Mouse (Mus musculus): ENCODE measurements at regions not wholly inside any gene's neighbourhood (a gene's known extent, or its start where the extent isn't known, plus 50 kb on each side); places are given as distances from the start of the nearest gene placed in this dataset.

DNA sequence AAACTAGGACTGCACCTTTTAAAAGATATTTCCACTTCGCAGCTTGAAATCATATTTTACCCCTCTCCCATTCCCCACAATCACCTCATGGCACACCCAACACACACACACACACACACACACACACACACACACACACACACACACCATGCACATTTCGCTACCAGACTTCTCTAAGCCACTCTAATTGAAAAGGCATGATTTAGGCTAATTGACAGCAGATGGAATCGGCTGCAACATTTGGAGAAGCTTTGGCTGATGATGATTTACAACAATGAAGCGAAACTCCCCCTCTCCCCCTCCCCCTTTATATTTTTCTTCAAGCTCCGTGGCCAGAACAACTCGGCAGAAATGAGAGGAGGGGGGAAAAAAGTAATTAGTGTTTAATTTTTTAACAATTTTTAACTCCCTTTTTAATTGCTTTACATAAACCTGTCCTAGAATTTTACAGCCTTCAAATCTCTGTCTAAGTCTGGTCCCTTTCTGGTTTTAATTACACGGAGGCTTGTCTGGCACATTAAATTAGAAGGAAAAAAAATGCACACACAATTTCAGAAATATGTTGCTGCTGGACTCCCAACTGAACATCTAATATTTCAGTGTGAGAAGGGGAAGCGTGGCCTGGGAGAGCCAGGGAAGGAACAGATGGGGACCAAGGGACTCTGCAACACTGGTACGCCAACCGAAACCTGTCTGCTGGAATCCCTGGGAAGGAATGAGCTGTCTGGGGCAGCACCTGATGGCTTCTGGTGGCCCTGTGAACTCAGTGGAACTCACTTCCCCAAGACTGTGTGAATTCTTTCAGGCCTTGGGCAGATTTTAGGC is 232.4 kb downstream of the Sox9 start:
- no peak for ATAC-seq (ENCODE audit: low FRiP score, low read depth)
- Histone ChIP-seq H3K36me3 (no peaks in the 10 kb centered on the region), H3K27ac (replicated peaks) (no peak overlapping the region), H3K4me2 (replicated peaks) (no peak overlapping the region), H3K4me1 (peaks cover 47% of the 10 kb centered on the region), H3K9me3 (no peaks in the 10 kb centered on the region), H3K9ac (replicated peaks) (no peak overlapping the region), H3K27me3 (peaks cover 11% of the 10 kb centered on the region; the same call in 1 of the 2 replicates), H3K4me3 (no peak overlapping the region)
- WGBS: 55% methylated on average over 10 of the region's 10 CpGs

- Histone ChIP-seq H3K4me2 (replicated peaks) (no peak overlapping the region), H3K4me1 (peaks cover 47% of the 10 kb centered on the region), H3K36me3 (no peaks in the 10 kb centered on the region), H3K27me3 (peaks cover 11% of the 10 kb centered on the region; the same call in 1 of the 2 replicates), H3K27ac (replicated peaks) (peak overlapping the region; percentile 64; the same call in 1 of the 2 replicates), H3K9ac (replicated peaks) (no peak overlapping the region), H3K4me3 (no peak overlapping the region), H3K9me3 (no peaks in the 10 kb centered on the region)
- ATAC-seq (ENCODE audit: low FRiP score, low read depth): 0 out of 2 replicates have a peak, but pooled peaks have one; percentile 3
- 52% methylated on average over 12 of the region's 13 CpGs for WGBS
Observed at GRCm38 (mm10) chr11:113015686-113016304, 233.8 kb downstream of the Sox9 start.

- WGBS: 17% methylated on average over 7 of the region's 7 CpGs
- Histone ChIP-seq H3K4me3 (no peak overlapping the region), H3K27ac (replicated peaks) (peak overlapping the region; percentile 64), H3K27me3 (peaks cover 11% of the 10 kb centered on the region; the same call in 1 of the 2 replicates), H3K9ac (replicated peaks) (no peak overlapping the region), H3K4me2 (replicated peaks) (0 out of 2 replicates have a peak overlapping the region, but pooled peaks have one; percentile 11), H3K36me3 (no peaks in the 10 kb centered on the region), H3K9me3 (no peaks in the 10 kb centered on the region), H3K4me1 (peaks cover 50% of the 10 kb centered on the region)
- ATAC-seq (ENCODE audit: low FRiP score, low read depth): peak; percentile 83
Observed at GRCm38 (mm10) chr11:113016801-113017715, 235.0 kb downstream of the Sox9 start.

DNA sequence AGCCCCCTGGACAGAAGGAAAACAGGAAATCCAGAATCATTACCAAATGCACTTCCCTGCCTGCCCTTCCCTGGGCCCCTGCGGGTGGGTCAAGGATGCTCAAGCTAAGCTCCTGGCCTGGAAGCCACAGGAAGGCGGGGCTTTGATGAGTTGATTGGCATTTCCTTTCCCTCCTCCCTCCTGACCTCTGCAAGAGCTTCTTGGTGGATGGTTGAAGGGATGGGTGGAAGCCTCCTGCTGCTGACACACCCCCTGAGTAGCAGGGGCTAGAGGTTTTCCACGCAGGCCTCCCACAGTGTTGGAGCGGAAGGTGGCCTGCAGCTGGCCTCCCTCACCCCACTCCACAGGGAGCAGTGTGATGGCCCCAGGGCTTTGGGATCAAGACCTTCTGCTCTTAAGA is 239.5 kb downstream of the Sox9 start:
- Histone ChIP-seq H3K27ac (replicated peaks) (no peak overlapping the region), H3K4me2 (replicated peaks) (no peak overlapping the region), H3K4me3 (no peak overlapping the region), H3K4me1 (peaks cover 23% of the 10 kb centered on the region), H3K9me3 (no peaks in the 10 kb centered on the region), H3K36me3 (no peaks in the 10 kb centered on the region), H3K27me3 (no peaks in the 10 kb centered on the region; the same call in 1 of the 2 replicates), H3K9ac (replicated peaks) (no peak overlapping the region)
- WGBS: 53% methylated on average over 4 of the region's 4 CpGs
- no peak for ATAC-seq (ENCODE audit: low FRiP score, low read depth)

- Histone ChIP-seq H3K36me3 (no peaks in the 10 kb centered on the region), H3K4me1 (peaks cover 9% of the 10 kb centered on the region), H3K27ac (replicated peaks) (no peak overlapping the region), H3K27me3 (no peaks in the 10 kb centered on the region; the same call in 1 of the 2 replicates), H3K4me3 (no peak overlapping the region), H3K9ac (replicated peaks) (no peak overlapping the region), H3K4me2 (replicated peaks) (no peak overlapping the region), H3K9me3 (no peaks in the 10 kb centered on the region)
- 68% methylated on average over 6 of the region's 6 CpGs for WGBS
- no peak for ATAC-seq (ENCODE audit: low FRiP score, low read depth)
Observed at GRCm38 (mm10) chr11:113026994-113027393, 245.0 kb downstream of the Sox9 start.

- Histone ChIP-seq H3K4me1 (peaks cover 9% of the 10 kb centered on the region), H3K9ac (replicated peaks) (no peak overlapping the region), H3K4me3 (no peak overlapping the region), H3K4me2 (replicated peaks) (no peak overlapping the region), H3K27ac (replicated peaks) (no peak overlapping the region), H3K36me3 (no peaks in the 10 kb centered on the region), H3K9me3 (no peaks in the 10 kb centered on the region), H3K27me3 (no peaks in the 10 kb centered on the region; the same call in 1 of the 2 replicates)
- no peak for ATAC-seq (ENCODE audit: low FRiP score, low read depth)
- 93% methylated on average over 8 of the region's 8 CpGs for WGBS
Observed at GRCm38 (mm10) chr11:113028235-113028919, 246.4 kb downstream of the Sox9 start.

DNA sequence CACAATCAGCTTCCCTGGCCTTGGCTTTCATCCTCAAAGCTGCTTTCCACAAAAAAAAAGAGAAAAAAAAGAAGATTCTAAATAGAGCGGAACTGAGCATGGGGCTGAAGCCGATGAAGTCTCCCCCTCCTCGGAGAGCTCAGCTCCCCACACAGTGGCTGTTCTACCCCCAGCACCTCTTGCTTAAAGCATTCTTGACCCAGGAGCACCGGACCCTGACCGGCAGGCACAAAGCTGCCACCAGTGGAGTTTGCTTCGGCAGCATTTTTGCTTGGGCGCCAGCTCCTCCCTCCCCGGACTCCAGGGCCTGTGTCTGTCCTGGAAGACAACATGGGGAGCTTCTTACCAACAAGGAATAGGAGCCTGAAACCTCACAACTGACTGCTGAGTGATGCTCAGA is 249.4 kb downstream of the Sox9 start:
- no peak for ATAC-seq (ENCODE audit: low FRiP score, low read depth)
- no peak overlapping the region for H3K4me3 ChIP-seq
- no peaks in the 10 kb centered on the region for H3K36me3 ChIP-seq
- H3K4me1 ChIP-seq: peaks cover 9% of the 10 kb centered on the region
- no peak overlapping the region for H3K4me2 ChIP-seq (replicated peaks)
- no peak overlapping the region for H3K9ac ChIP-seq (replicated peaks)
- peaks cover 4% of the 10 kb centered on the region; the same call in 1 of the 2 replicates for H3K27me3 ChIP-seq
- WGBS: 45% methylated on average over 8 of the region's 8 CpGs
- no peak overlapping the region for H3K27ac ChIP-seq (replicated peaks)
- no peaks in the 10 kb centered on the region for H3K9me3 ChIP-seq

GRCm38 (mm10) chr11:113032487-113033228 is 250.6 kb downstream of the Sox9 start:
- H3K9ac ChIP-seq (replicated peaks): no peak overlapping the region
- 81% methylated on average over 8 of the region's 8 CpGs for WGBS
- H3K27ac ChIP-seq (replicated peaks): no peak overlapping the region
- no peaks in the 10 kb centered on the region for H3K9me3 ChIP-seq
- no peak overlapping the region for H3K4me3 ChIP-seq
- no peaks in the 10 kb centered on the region for H3K36me3 ChIP-seq
- peaks cover 9% of the 10 kb centered on the region for H3K4me1 ChIP-seq
- no peak for ATAC-seq (ENCODE audit: low FRiP score, low read depth)
- H3K4me2 ChIP-seq (replicated peaks): no peak overlapping the region
- peaks cover 4% of the 10 kb centered on the region; the same call in 1 of the 2 replicates for H3K27me3 ChIP-seq

- Histone ChIP-seq H3K4me2 (replicated peaks) (no peak overlapping the region), H3K27me3 (peaks cover 4% of the 10 kb centered on the region; the same call in 1 of the 2 replicates), H3K9ac (replicated peaks) (no peak overlapping the region), H3K9me3 (no peaks in the 10 kb centered on the region), H3K36me3 (no peaks in the 10 kb centered on the region), H3K27ac (replicated peaks) (no peak overlapping the region), H3K4me1 (peaks cover 6% of the 10 kb centered on the region; the same call in 1 of the 2 replicates), H3K4me3 (no peak overlapping the region)
- no peak for ATAC-seq (ENCODE audit: low FRiP score, low read depth)
- 95% methylated on average over 13 of the region's 13 CpGs for WGBS
Observed at GRCm38 (mm10) chr11:113034911-113035310, 252.9 kb downstream of the Sox9 start.

- Histone ChIP-seq H3K27ac (replicated peaks) (no peak overlapping the region), H3K27me3 (peaks cover 4% of the 10 kb centered on the region; the same call in 1 of the 2 replicates), H3K9ac (replicated peaks) (no peak overlapping the region), H3K36me3 (no peaks in the 10 kb centered on the region), H3K4me1 (no peaks in the 10 kb centered on the region), H3K4me2 (replicated peaks) (no peak overlapping the region), H3K9me3 (no peaks in the 10 kb centered on the region), H3K4me3 (no peak overlapping the region)
- 76% methylated on average over 4 of the region's 4 CpGs for WGBS
- no peak for ATAC-seq (ENCODE audit: low FRiP score, low read depth)
Observed at GRCm38 (mm10) chr11:113037736-113038135, 255.7 kb downstream of the Sox9 start.

All from midbrain, embryonic 12.5 days (tissue).